Mouse (Mus musculus) heart, postnatal 36 days (tissue): ENCODE data around the gene Ptprn2. TPM values are rescaled to one million over a fixed set of nuclear protein-coding genes. Genes with fewer than 3 reads are reported as not detected.

Experiments used
- DNase-seq, 2 experiments: peaks; one replicate each; pipeline ENCODE4 v3.0.0; 2021 to 2022
- intact Hi-C: fragments of 180-260 bp; cut with DNase I; formaldehyde crosslinking; loops from one replicate; pipeline ENCODE4 v1.15.1; 2025
- total RNA-seq, 2 experiments: library from RNA; stranded (reverse); gene quantifications; 2 replicates each; pipeline ENCODE4 v1.2.3; 2021

Ptprn2 gene
- total RNA-seq, 2 experiments from 2014 or later: 0.25 TPM; not detected in 1

DNA sequence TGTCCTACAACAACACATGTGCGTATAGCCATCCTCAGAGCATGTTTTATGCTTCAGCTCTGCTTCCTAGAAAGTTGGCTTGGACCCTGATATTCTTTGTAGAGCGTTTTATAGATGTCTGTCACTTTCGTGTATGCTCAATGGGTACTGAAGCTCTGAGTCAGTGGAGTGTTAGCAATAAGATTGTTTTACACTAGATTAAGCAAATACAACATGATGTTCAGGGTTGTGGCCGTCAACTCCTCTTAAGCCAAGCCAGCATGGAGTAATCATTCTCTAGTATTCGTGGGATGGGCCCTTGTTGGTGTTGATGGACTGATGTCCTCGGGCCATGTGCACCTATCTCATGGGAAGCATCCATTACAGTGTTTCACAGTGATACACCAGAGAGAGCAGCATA lies 610.4 kb downstream of the Ptprn2 start:
- intact Hi-C loops: no loop called here
- DNase-seq: no peak

- intact Hi-C loops: no loop called here
- no peak for DNase-seq
Observed at GRCm38 (mm10) chr12:117098295-117098694, 612.8 kb downstream of the Ptprn2 start.

- intact Hi-C loops: no loop called here
- DNase-seq: no peak
Observed at GRCm38 (mm10) chr12:117106696-117107095, 621.2 kb downstream of the Ptprn2 start.

GRCm38 (mm10) chr12:117107143-117107616 lies 621.7 kb downstream of the Ptprn2 start:
- intact Hi-C loops: no loop called here
- no peak for DNase-seq

DNA sequence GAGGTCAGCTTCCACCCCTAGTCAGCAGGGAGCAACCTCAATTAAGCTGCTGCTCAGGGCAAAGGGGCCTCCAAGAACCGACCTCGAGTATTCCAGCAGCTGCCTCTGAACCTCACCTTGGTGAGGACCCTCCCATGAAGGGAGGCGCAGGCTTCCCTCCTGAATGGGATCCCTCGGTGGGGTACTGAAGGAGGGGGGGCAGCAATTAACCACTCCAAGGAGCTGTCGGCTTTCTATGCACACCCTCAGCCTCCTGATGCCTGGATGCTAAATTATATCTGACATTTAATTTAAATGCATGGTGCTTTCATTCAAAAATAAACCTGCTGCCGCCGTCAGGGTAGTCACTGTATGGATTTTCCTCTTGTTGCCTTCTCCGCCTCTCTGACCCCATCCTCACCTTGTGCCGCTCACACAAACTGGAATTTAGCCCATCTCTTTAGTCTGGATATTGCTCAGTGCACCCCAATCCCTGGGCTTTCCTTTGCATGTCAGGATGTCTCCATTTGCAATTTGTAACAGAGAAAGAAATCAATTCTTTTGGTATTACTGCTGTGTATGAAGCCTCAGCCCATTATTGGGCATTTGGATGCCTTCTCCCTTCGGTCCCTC lies 629.8 kb downstream of the Ptprn2 start:
- DNase-seq: no peak
- intact Hi-C loops: no loop called here

DNA sequence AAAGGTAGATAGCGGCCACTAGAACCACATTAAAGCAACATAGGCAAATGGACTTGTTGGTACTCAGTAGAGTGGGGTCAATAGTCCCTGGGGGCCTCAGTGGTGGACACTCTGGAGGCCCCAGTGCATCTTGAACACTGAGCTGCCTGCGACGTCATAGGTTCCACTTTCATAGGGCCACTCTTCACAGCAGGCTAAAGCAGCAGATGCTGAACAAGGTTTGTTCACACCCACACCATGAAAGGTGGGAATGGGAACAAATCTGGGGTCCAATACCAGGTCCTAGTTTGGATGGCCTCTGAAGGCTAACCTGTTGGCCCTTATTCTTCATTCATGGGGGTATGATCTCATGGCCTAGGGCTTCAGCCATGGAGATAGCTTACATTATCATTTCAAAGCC lies 641.6 kb downstream of the Ptprn2 start:
- DNase-seq: no peak
- intact Hi-C loops: no loop called here

- no peak for DNase-seq
Observed at GRCm38 (mm10) chr12:117127485-117127884, 642.0 kb downstream of the Ptprn2 start.

GRCm38 (mm10) chr12:117132095-117132494 lies 646.6 kb downstream of the Ptprn2 start:
- DNase-seq: peak in 1 of 2 experiments; percentile 15
- intact Hi-C loops: loop anchor here (5.0 kb wide), 2 partner anchors 95 to 195 kb away; no protein-coding TSS in a partner anchor

More at GRCm38 (mm10) chr12:117127485-117127884, 642.0 kb downstream of the Ptprn2 start:
- intact Hi-C loops: no loop called here

GRCm38 (mm10) chr12:117135205-117135604 lies 649.7 kb downstream of the Ptprn2 start:
- DNase-seq: no peak
- intact Hi-C loops: no loop called here

DNA sequence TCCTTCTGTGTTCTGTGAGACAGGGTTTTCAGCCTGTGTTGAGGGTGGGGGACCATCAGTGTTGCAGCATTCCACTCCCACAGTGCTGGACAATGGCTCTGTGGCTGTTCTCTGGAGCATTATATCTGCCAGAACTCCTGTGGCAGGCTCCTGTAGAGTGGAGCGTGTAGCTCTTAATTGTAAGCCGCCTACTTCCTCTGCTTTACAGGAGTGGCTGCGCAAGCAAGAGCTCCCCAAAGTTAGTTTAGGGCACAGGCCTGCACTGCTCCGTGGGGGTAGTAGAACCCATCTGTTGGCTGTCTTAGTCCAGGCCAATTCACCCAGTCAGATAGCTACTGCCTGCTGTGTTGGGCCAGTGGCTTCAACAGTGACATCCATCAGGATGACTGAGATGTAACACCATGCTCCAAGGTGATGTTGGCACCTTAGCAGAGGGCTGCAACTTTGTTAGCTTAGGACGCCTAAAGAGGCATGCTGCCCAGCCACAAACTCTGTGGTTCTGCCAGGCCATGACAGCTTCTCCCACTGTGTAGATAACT lies 651.0 kb downstream of the Ptprn2 start:
- no peak for DNase-seq
- intact Hi-C loops: no loop called here

DNA sequence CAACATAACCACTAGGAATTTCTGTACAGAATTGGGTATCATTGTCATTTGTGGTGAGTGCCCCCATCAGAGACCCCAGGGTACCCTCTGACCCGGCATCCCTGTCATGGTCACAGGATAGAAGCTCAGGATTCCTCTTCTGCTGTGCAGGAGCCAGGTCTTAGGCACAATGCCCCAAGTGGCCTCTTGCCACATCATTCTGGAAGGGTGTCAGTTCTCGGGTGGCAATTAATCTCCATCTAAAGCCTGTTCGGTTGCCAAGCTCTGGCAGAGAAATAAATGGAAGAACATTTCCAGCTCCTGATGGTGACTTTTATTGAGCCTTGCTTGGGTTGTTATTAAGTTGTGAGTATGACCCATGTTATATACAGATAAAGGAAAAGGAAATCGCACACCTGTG lies 655.4 kb downstream of the Ptprn2 start:
- intact Hi-C loops: no loop called here
- peak in 1 of 2 experiments; percentile 17 for DNase-seq

- no peak for DNase-seq
- intact Hi-C loops: no loop called here
Observed at GRCm38 (mm10) chr12:117141394-117141793, 655.9 kb downstream of the Ptprn2 start.

DNA sequence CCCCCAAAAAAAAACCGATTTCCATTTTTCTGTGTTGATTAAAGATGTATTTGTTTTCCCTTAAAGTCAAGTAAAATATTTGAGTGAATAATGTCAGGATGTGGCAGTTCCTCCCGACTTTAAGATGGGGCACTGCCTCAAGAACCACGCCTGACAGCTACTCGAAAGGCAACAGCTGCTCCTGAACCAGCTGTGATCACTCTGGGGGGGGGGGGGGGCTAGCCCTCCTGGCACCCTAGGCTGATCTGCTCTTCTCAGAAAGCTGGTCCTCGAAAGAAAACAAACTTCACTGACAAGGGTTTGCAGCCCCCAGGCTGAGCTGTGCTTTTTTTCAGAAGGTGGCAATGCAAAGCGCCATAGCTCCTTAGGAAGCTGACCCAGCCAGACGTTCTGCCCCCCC lies 663.7 kb downstream of the Ptprn2 start:
- intact Hi-C loops: no loop called here

DNA sequence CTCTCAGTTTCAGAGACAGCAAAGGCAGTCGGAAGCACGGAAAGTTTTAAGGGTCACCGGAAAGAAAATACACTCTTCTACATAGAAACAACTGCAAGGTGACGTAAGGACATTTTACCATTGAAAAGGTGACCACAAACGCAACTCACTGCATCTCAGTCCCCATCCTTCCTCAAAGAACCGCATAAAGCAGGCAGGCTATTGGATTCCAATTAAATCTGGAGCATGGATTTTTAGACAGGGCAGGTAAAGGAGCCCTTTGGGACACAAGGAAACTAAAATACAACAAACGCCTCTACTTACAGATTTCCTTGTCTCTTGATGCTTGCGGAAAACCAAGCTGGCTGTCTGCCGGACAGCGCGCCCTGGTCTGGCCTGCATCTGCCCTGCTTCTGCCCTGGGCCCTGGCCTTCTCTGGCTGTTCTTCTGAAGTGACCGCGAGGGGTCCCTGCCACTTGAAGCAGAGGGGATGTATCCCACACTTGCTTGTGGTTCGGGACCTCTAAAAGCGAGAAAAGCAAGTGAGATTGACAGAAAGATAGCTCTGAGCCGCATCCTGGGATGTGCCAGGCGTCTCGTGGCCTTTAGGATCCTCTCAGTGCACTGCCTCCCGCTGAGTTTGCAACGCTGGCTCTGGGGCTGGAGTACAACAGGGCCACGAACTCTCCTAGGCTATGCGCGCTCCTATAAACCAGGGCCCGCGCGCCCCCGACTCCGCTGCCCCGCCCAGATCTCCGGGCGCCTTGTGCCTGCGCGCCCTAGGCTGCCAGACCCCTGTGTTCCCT lies 665.3 kb downstream of the Ptprn2 start:
- no peak for DNase-seq
- intact Hi-C loops: no loop called here

More for the DNA sequence above, 663.7 kb downstream of the Ptprn2 start:
- DNase-seq: no peak

DNA sequence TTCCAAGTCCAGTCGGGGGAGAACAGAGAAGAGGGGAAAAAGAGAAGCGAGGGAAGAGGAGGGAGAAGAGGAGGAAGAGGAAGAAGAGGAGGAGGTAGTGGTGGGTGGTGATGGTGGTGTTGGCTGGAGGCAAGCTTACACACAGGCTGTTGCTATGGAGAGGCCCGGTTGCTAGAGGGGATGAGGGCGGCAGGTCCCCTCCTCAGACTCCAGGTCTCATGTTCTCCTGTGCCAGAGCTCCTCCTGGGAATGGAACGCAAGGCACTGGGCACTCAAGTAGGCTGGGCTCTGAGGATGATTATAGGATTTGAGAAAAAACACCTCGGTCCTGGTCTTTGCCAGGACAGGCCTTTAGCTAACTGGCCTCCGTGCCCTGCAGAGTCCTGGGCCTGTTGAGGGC lies 666.1 kb downstream of the Ptprn2 start:
- no peak for DNase-seq
- intact Hi-C loops: no loop called here

- intact Hi-C loops: no loop called here
- no peak for DNase-seq
Observed at GRCm38 (mm10) chr12:117152366-117153165, 667.0 kb downstream of the Ptprn2 start.

GRCm38 (mm10) chr12:117153166-117153480 lies 667.6 kb downstream of the Ptprn2 start:
- intact Hi-C loops: no loop called here
- DNase-seq: no peak

- peak; percentile 13 to 40 for DNase-seq
- intact Hi-C loops: no loop called here
Observed at GRCm38 (mm10) chr12:117153671-117154355, 668.3 kb downstream of the Ptprn2 start.

DNA sequence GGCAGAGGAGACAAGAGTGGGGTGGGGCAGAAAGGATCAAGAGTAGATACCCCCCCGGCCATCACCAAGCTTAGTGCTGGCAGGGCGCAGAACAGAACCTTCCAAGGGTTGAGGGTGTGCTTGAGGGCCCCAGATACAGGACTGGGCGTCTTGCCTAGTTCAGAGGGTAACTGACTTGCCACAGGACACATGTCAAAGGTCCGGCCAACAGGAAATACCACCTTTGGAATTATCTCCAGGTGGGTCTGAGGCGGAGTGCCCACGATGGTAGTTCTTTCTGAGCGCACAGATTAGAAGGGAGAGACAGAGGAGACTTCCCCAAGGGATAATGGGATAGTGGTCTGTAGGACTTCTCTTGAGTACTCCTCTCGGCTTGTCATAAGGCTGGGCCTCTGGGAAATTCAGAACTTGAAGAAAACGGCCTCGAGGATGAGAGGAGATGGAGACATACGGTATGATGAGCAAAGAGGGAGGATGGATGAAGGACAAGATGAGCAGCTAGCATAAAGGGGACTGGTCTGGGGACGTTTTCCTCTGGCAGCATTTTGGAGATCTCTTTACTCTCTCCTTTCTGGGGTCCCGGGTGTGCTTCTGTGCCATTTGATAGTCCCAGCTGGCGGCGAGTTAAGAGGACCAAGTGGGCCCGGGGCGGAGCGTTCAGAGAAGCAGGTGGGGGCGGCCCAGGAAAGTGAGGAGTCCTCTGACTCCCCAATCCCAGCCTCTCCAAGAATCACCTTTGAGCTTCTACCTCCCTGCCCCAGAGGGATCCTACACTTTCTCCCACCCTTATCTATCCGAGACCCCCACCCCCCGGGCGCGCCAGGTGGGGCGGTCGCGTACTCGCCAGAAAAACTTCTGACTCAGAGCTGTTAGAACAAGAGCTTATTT lies 669.1 kb downstream of the Ptprn2 start:
- intact Hi-C loops: no loop called here
- DNase-seq: no peak
